Mouse (Mus musculus): ENCODE results near the gene Pim3.
"Not testable (repeated sequence)": the region's sequence is repeated elsewhere in the genome, so short reads cannot be mapped to it uniquely, and the experiment has no call there.

Gene Pim3

DNA sequence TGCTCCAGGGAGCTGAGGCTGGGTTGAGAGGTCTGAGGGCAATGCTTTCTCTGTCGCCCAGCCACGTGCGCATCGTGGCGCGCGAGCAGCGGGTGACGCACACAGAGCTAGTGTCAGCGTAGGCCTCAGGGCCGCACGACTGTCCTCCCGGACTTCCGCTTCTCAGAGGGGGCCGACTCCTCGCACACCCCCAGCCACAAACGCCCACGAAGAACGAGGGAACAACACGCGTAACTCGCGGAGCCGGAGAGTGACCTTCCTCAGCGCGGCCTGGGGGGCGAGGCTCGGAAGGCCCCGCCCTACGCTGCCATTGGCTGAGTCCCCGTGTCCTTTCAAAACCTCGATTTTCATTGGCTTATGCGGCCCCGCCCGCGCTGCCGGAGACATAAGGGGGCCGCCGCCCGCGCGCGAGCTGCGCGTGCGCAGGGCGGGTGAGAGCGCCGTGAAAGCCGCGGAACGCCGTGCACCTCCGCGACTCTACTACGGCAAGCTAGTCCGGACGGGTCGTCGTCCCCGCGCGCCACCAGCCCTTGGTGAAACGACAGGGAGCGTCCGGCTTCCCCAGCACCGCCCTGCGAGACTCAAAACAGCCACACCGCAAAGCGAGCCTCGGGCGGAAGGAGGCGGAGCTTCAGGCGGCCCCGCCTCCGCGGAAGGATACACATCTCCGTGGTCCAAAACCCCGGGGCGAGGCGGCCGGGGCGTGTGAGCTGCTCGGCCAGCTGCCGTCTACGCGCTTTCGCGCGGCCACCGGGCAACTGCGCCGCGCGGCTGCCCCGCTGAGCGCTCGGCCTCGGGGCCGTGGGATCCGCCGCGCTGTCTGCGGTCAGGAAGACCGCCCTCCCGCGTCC is at the start of gene Pim3:
TSS of gene Pim3 (plus strand) at position 415 of the 851 bp plus-strand sequence.
- DNase-seq (ENCODE audit: extremely low spot score, low spot score), result peak; percentile 95

DNA sequence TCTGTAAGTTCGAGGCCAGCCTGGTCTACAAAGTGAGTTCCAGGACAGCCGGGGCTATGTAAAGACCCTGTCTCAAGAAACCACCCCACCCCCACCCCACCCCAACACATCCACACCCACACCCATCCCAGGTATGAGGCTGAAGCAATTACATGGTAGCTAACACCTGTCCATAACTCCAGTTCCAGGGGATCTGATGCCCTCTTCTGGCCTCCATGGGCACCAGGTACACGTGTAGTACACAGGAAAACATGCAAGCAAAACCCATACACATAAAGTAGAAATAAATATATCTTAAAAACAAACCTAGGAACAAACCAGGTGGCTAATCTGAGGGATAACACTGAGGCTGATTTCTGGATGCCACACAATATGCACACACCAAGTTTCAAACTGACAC is 48.7 kb upstream of the Pim3 start:
- DNase-seq (ENCODE audit: extremely low spot score, low spot score), result no peak

DNA sequence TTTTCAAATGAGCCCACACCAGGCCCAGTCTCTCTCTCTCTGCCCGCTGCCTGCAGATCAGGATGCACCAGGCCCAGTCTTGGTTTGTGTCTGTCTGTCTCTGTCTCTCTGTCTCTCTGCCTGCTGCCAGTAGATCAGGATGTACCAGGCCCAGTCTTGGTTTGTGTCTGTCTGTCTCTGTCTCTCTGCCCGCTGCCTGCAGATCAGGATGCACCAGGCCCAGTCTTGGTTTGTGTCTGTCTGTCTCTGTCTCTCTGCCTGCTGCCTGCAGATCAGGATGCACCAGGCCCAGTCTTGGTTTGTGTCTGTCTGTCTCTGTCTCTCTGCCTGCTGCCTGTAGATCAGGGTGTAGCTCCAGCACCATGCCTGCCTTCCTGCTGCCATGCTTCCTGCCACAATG is 48.1 kb upstream of the Pim3 start:
- not testable (repeated sequence) for DNase-seq (ENCODE audit: extremely low spot score, low spot score)

DNA sequence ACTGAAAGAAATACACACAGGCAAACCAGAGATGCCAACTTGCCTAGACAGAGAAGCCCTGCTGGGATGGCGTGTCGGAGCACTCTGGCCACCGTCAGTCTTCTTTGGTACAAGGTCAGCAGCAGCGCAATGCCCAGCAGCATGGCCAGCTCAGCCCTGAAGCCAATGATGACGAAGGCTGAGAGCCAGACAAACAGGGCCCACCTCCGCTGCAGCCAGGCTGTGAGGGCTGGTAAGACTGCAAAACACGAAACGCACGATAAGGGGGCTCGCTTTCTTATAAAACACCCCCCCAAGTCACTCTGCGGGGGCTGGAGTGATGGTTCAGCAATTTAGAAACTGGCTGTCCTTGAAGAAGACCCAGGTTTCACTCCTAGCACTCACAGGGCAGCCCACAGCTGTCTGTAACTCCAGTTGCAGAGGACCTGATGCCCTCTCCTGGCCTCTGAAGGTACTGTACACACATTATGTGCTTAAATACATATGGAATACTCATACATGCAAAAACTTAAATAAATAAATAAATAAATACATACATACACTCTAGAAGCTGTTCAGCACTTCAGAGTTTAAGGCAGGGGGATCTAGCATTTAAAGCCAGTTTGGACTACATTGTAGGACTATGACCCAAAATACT is 47.5 kb upstream of the Pim3 start:
- DNase-seq (ENCODE audit: extremely low spot score, low spot score), result no peak

DNA sequence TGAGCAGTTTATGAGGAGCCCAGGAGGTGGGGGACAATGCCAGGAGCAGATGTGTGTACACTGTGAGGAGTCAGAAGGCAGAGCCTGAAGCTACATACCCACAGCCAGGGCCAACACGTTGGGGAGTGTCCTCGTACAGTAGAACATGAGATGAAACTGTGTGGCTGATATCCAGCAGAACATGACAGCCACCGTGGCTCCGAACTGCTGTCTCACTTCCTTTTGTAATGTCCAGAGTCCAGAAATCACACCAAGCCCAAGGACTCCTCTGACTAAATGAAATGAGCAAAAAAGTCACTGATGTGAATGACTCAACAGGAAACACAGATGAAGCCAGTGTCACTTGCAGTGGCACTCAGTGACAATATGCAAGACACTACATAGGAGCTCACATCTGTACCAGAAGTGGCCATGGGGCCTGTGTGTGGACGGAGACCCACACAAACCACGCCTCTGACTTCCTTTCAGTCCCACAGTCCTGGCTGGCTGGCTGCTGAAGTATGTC is 46.7 kb upstream of the Pim3 start:
- DNase-seq (ENCODE audit: extremely low spot score, low spot score), result no peak

DNA sequence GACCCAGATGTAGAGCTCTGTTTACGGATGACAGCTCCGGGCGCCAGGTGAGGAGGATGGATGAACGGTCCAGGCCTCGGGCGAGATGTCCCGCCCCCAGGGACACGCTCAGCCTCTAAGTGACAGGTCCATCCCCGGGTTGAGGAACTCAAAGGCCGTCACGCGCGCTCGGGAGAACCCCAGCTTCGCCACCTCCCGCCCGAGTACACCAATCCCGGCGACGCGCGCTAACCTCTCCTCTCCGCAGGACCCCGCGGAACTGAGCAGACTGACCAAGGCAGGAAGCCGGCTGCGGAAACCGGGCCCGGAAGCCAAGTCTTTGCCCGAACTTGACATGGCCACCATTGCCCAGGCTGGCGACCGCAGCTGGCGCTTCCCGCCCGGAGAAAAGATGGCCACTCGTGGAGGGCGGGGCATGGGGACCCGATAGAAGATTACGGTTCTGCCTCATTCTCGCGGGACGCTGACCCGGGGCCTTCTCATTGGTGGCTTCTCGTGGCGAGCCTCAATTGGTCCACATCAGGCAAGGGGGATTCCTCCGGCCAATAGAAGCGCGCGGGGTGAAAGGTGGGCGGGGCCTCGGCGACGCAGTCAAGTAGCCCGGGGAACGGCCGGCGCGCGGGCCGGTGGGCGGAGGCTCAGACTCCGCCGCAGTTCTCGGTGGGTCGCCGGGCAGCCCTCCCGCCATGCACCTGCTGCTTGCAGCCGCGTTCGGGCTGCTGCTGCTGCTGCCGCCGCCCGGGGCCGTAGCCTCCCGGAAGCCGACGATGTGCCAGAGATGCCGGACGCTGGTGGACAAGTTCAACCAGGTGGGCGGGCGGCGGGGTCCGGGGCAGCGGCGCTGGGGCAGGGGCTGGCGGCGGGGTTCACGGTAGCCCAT is 42.7 kb upstream of the Pim3 start, which contains the start of the genes Alg12 and Creld2:
TSS of gene Alg12 (minus strand) at position 293 of the 880 bp plus-strand sequence.
TSS of gene Creld2 (plus strand) at position 621 of the 880 bp plus-strand sequence.
- DNase-seq (ENCODE audit: extremely low spot score, low spot score), result peak; percentile 99

DNA sequence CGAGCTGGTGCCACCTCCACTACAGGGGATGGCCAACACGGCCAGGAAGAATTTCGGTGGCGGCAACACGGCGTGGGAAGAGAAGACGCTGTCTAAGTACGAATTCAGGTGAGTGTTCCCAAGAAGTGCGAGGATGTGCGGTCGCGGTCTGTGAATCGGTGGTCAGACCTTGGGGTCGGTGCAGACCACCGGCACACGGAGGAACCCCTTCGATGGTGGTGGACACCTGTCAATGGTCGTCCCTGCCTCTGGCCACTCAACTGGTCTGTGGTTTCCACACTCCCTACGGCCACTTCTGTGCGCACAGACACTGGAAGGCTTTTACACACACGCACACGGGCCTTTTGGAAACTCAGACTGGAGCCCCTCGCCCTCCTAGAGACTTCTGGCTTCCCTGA is 42.1 kb upstream of the Pim3 start:
- DNase-seq (ENCODE audit: extremely low spot score, low spot score), result no peak

DNA sequence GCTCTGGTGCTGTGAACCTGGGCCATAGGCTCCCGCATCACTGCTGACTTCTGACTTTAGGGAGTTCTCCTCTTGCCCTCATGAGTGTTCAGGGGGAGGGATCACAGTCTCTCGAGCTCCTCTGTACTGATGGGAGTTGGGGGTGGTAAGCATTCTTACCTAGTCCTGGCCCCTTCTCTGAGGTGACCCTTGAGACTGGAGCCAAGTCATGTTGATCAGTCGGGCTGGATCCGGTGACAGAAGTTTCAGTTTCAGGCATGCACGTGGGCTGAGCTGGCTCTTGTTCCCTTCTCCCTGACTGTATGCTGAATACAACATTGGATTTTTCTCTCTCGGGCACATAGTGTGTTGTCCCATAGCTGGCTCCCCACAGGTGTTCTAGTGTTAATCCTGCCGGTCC is 40.6 kb upstream of the Pim3 start:
- no peak for DNase-seq (ENCODE audit: extremely low spot score, low spot score)

DNA sequence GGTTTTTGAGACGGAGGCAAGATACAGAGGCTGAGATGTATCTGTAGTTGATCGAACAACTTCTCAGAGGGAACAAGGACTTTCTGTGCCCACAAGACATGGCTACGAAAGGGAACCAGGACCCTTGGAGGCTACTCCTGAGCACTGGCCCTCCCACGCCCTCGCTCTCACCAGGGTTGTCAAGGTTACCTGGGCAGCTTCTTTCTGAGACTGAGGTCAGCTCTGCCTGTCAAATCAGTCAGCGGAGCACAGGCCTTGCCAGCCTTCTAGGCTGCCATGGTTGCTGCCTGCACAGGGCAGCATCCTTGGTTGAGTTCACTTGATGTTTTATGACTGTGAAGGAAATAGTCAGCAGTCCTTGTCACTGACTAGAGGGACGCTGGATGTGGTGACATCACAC is 39.5 kb upstream of the Pim3 start:
- no peak for DNase-seq (ENCODE audit: extremely low spot score, low spot score)

DNA sequence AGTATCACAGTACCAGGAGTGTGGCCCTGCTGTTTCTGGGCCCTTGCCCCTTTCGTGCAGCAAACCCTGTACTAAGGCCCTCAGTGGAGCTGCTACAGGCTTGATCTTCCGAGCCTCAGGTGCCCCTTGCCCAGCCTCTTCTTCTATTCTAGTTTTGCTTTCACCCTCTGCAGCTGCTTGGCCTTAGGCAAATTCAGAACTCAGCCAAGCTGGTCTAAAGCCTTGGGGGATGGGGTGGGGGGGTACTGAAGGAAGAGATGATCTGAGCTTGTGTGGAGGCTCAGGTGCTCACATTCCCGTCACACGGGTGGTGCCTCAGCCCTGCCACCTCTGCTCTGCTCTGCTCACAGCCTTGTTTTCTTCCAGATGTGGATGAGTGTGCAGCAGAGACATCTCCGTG is 38.6 kb upstream of the Pim3 start:
- DNase-seq (ENCODE audit: extremely low spot score, low spot score), result no peak

DNA sequence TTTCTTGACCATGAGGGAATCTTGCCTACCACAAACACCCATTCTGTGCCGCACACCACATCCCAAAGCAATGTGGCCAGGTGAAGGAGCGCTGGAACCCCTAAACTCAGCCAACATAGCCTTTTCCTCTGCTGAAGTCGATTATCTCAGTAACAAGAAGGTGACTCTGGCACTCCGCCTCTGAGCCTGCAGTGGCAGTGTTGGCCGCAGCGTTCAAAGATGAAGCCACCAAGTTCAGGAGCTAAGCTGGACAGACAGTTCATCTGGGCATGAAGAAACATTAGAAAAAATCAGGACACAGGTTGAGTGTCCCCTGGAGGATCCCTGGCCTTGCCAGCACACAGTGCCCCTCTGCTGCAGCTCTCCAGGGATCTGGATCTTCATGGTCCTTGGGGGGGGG is 34.5 kb upstream of the Pim3 start:
- no peak for DNase-seq (ENCODE audit: extremely low spot score, low spot score)

DNA sequence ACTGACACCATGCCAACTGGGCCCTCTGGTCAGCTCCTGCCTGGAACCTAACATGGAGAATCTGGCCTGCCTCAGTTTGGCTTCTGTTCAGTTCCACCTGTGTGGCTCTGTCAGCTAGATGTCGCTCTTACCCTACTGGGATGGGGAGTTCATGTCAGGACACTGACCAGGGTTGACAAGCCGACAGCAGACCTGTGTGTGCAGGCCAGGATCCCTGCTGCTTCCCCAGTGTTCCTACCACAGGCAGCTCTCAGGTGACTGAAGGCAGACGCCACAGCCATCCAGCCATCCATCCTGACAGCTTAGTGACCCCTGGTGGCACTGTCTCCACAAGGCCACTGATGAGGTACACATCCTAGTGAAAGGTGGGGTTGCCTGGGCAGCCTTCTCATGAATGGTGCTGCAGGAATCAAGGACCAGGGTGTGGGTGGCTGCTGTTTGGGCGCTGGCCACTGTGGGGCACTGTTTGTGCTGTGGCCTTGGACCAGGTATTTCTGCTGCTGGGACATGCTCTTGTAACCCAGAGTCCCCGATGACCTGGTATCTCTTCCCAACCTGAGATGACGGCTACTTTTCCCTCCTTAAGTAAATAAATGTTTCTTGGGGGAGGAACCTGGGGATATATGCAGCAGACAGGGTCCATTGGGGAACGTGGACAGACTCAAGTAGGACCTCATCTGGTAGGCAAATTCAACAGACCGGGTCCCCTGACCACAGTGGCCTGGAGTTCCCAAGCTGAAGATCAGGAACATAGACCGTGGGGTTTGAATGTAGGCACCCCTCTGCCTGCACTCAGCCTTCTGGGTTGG is 33.8 kb upstream of the Pim3 start:
- peak; percentile 65 for DNase-seq (ENCODE audit: extremely low spot score, low spot score)

DNA sequence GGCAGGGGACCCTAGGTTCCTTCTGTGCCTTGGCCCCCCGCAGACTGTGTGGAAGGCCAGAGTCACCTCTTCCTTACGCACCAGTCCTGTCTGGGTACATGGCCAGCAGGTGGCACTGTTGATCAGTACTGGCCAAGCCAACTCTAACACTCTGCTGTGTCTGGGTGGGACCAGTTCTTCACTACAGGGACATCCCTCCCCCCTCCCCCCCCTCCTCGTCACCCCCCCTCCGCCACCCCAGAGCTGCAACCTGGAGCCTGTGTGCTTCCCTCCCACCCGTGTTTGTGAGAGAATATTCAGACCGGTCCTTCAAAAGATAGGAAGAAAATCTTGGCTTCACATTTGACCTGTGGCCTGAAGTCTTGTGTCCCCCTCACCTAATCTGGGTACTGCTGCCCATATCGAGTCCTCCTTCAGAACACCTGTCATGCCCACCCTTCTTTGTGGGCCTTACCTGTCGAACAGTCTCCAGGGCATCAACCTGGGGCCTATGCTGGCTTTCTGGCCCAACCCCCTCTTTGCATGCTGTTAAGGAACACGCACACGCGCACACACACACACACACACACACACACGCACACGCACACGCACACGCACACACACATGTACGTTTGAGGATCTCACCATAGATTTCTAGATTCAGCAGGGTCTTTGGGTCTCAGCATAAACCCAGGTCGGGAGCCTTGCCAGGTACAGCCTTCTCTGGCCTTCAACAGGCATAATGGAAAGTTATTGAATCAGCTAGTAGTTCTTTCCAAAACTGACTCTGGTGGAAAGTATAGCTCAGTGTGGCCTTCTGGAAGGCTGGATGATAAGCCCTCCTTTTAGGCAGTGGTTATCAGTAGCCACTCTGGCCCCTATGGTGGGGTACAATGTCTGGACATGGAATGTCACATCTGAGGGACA is 32.9 kb upstream of the Pim3 start:
- peak; percentile 90 for DNase-seq (ENCODE audit: extremely low spot score, low spot score)

DNA sequence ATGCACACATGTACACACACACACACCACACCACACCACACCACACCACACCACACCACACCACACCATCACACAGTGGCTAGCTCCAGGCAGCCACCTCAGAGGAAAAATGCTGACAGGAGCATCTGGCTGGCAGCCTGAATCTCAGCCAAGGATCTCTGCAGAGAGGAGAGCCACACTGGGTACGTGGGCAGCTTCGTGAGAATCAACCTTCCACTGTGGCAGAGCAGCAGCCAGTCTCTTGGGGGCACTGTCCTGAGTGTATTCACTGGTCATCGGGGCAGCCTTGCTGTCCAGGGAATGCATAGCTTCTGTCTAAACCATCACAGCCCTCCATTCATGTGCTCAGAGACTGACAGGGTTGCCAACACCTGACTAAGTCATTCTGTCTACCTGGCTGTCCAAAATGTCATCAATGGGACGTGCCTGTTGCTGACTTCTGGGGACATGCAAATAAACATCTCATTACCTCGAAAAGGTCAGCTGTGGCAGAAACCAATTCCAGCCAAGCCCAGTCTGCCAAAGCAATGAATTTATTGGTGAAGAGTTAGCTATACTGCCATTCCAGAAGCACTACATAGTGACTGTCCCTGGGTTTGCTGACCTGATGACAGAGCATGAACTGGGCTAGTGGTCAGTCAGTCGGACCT is 32.1 kb upstream of the Pim3 start:
- DNase-seq (ENCODE audit: extremely low spot score, low spot score), result no peak

DNA sequence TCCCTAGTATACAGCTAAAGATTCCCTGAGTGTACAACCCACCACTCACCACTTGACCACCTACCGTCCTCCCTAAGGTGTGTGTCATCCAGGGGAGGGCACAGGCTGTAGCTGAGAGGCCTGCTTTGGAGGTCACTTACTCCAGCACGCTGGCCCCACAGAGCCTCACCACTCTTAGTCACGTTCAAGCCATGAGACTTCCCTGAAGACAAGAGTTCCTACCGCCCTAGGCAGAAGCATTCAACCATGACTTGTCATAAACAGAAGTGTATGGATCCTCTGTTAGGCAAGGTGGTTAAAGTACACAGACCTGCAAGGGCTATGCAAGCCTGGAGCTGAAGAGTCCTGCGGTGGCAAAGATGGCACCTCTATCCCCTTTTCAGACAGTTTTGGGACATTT is 31.3 kb upstream of the Pim3 start:
- no peak for DNase-seq (ENCODE audit: extremely low spot score, low spot score)

DNA sequence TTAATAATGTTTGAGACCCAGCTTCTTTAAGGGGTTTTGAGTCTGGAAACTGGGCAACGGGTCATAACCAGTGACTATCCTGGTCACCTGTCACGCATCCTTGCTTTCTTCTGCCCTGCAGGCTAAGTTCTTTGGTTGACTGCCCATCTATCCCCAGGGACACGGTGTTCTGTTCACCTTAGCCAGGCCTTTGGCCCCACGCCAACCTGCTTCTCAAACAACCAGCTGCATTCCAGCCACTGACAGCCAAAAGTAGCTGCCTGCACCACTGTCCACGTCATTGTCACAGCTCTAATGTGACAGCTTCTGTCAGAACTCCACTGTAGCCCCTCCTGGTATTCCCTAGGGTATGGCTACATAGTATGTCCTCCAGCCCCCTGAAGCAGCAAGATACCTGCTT is 30.5 kb upstream of the Pim3 start:
- no peak for DNase-seq (ENCODE audit: extremely low spot score, low spot score)

DNA sequence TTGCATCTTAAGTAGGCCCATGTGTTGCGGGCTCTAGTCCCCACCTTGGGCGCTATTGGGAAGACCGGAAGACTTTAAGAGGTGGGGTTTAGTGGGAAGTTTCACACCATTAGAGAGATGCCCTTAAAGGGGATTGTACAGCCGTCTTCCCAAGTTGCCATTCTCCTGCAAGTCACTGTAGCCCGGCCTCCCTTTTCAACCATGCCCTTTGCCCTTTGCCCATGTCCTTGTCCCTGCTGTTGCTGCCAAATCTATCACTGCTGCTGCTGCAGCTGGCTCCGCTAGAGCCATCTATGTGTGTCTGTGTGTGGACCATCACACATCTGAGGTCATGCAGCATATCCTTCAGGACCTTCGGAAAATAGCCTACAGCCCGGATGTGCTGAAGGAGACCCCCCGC is 29.4 kb upstream of the Pim3 start:
- no peak for DNase-seq (ENCODE audit: extremely low spot score, low spot score)

DNA sequence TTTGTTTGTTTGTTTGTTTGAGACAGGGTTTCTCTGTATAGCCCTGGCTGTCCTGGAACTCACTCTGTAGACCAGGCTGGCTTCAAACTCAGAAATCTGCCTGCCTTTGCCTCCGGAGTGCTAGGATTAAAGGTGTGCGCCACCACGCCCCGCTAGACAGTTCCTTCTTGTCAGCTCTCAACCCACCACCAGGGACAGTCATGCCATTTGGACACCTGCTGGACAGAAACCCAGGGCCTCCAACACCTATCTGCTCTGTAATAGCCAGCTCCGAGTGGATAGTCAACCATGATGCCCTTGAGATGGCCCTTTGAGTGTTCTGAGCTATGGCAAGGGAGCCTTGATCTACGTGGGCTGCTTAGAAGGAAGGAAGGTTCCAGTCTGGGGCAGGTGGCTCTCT is 26.0 kb upstream of the Pim3 start:
- no peak for DNase-seq (ENCODE audit: extremely low spot score, low spot score)

DNA sequence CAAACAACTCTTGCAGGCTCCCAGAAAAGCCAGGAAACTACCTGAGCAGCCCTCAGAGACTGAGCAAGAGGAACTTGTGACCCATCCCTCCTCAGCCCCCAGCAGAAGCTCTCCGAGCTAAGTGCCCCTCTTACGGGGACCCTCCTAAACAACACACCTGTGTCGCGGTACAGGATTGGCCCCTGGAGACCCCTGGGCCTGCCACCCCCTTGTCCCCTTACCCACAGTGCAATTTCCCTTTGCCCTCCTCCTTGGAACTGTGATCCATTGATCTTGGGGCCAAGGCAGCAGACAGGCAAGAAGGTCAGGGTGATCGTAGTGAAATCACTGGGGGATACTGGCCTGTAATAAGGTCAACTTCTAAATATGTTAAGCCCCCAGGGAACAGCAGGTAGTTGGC is 25.4 kb upstream of the Pim3 start:
- no peak for DNase-seq (ENCODE audit: extremely low spot score, low spot score)

Measured in neural tube, embryonic 10.5 days (tissue).